Mouse (Mus musculus) embryonic fibroblast, embryonic 13.5 days (primary cell): ENCODE results near the gene Ncor2.

Experiments
- CTCF ChIP-seq: IDR thresholded peaks from 2 replicates; pipeline ENCODE4 v1.5.1; 2011; ENCODE audit warnings: mild to moderate bottlenecking, control low read depth, low read length, moderate library complexity, borderline replicate concordance; ENCODE audit not compliant: insufficient read depth
- POLR2A ChIP-seq: IDR thresholded peaks from 2 replicates; pipeline ENCODE4 v1.6.1; 2011; ENCODE audit warnings: low read depth, mild to moderate bottlenecking, control low read depth, low read length, moderate library complexity

GRCm38 (mm10) chr5:125193478-125194439 is 14.7 kb upstream of the Ncor2 start:
- TF ChIP-seq CTCF (no peak), POLR2A (no peak)
